Mouse (Mus musculus) CH12.LX (cell line): ENCODE measurements around the gene Hcar1.

ENCODE experiments used
- BHLHE40 ChIP-seq: IDR thresholded peaks from 2 replicates; pipeline ENCODE4 v1.6.1; 2011; ENCODE audit warnings: mild to moderate bottlenecking, low read depth, low read length, improper control_type of control experiment
- CHD2 ChIP-seq: IDR thresholded peaks from 2 replicates; pipeline ENCODE4 v1.6.1; 2011; ENCODE audit warnings: low read length, improper control_type of control experiment
- CTCF ChIP-seq, 2 experiments: IDR thresholded peaks in 1 of 2; conservative IDR thresholded peaks in 1 of 2; 2 replicates each; pipeline ENCODE4 v1.5.1; 2011 to 2012; ENCODE audit warnings: low read depth in 2 of 2, low read length in 2 of 2, improper control_type of control experiment in 1 of 2, inconsistent platforms in 1 of 2, mild to moderate bottlenecking in 1 of 2, moderate library complexity in 1 of 2
- EP300 ChIP-seq: IDR thresholded peaks from 2 replicates; pipeline ENCODE4 v1.6.1; 2011; ENCODE audit warnings: low read length, improper control_type of control experiment
- MAX ChIP-seq: IDR thresholded peaks from 2 replicates; pipeline ENCODE4 v1.6.1; 2011; ENCODE audit warnings: low read length, improper control_type of control experiment
- MEF2A ChIP-seq: IDR thresholded peaks from 2 replicates; pipeline ENCODE4 v1.6.1; 2014; ENCODE audit warnings: low read depth, mild to moderate bottlenecking, inconsistent platforms, low read length, improper control_type of control experiment, borderline replicate concordance
- POLR2A ChIP-seq: IDR thresholded peaks from 2 replicates; pipeline ENCODE4 v1.6.1; 2011; ENCODE audit warnings: low read depth, mild to moderate bottlenecking, improper control_type of control experiment, low read length
- TBP ChIP-seq: conservative IDR thresholded peaks from 2 replicates; pipeline ENCODE4 v1.6.1; 2011; ENCODE audit warnings: low read depth, low read length, improper control_type of control experiment
- UBTF ChIP-seq: IDR thresholded peaks from 2 replicates; pipeline ENCODE4 v1.6.1; 2012; ENCODE audit warnings: low read depth, mild to moderate bottlenecking, inconsistent platforms, low read length, improper control_type of control experiment, moderate library complexity

GRCm38 (mm10) chr5:123866457-123866856, 13.4 kb downstream of the Hcar1 start:
- TF ChIP-seq MAX (no peak), CTCF (conservative IDR thresholded peaks at IDR 0.05 in 1 of 2, IDR thresholded peaks at IDR 0.05 in 1 of 2; ENCODE audit: low read depth in 2 of 2, low read length in 2 of 2) (no peak), CHD2 (no peak), EP300 (no peak), UBTF (no peak), BHLHE40 (no peak), POLR2A (no peak), TBP (no peak), MEF2A (no peak)
